Mouse (Mus musculus): ENCODE results near the gene Tmod1. TPM values are rescaled to one million over a fixed set of nuclear protein-coding genes. Genes with fewer than 3 reads are reported as not detected.

Gene Tmod1
- polyA plus RNA-seq (2012; rRNA removed): 7.0 and 7.9 TPM in 2 replicates

- peak; percentile 44 for DNase-seq (ENCODE audit: low spot score)
These were observed at the start of gene Tmod1 for GRCm38 (mm10) chr4:46038892-46039751. Gene Tmod1 (plus strand): TSS chr4:46038935.

- DNase-seq (ENCODE audit: low spot score): no peak
These were observed 48.2 kb upstream of the Tmod1 start for GRCm38 (mm10) chr4:45990427-45991135.

- DNase-seq (ENCODE audit: low spot score): no peak
These were observed 40.2 kb upstream of the Tmod1 start for GRCm38 (mm10) chr4:45998536-45998935.

GRCm38 (mm10) chr4:46008142-46008793 is 30.5 kb upstream of the Tmod1 start:
- no peak for DNase-seq (ENCODE audit: low spot score)

GRCm38 (mm10) chr4:46011698-46012097 is 27.0 kb upstream of the Tmod1 start:
- no peak for DNase-seq (ENCODE audit: low spot score)

- DNase-seq (ENCODE audit: low spot score): no peak
These were observed 23.1 kb upstream of the Tmod1 start for GRCm38 (mm10) chr4:46015605-46016004.

GRCm38 (mm10) chr4:46023021-46023481 is 15.7 kb upstream of the Tmod1 start:
- no peak for DNase-seq (ENCODE audit: low spot score)

- DNase-seq (ENCODE audit: low spot score): no peak
These were observed 12.8 kb upstream of the Tmod1 start for GRCm38 (mm10) chr4:46025893-46026292.

- no peak for DNase-seq (ENCODE audit: low spot score)
These were observed 10.5 kb upstream of the Tmod1 start for GRCm38 (mm10) chr4:46028224-46028623.

GRCm38 (mm10) chr4:46028781-46029180 is 10.0 kb upstream of the Tmod1 start:
- no peak for DNase-seq (ENCODE audit: low spot score)

GRCm38 (mm10) chr4:46029552-46029951 is 9.2 kb upstream of the Tmod1 start:
- DNase-seq (ENCODE audit: low spot score): no peak

- DNase-seq (ENCODE audit: low spot score): no peak
These were observed 6.3 kb upstream of the Tmod1 start for GRCm38 (mm10) chr4:46032448-46032847.

- no peak for DNase-seq (ENCODE audit: low spot score)
These were observed 5.5 kb upstream of the Tmod1 start for GRCm38 (mm10) chr4:46033197-46033596.

GRCm38 (mm10) chr4:46038591-46038891 is 194 bp upstream of the Tmod1 start:
- DNase-seq (ENCODE audit: low spot score): no peak

GRCm38 (mm10) chr4:46039899-46040298 is 1.2 kb downstream of the Tmod1 start:
- DNase-seq (ENCODE audit: low spot score): no peak

GRCm38 (mm10) chr4:46040594-46041192 is 2.0 kb downstream of the Tmod1 start:
- DNase-seq (ENCODE audit: low spot score): no peak

- no peak for DNase-seq (ENCODE audit: low spot score)
These were observed 3.2 kb downstream of the Tmod1 start for GRCm38 (mm10) chr4:46041761-46042504.

- no peak for DNase-seq (ENCODE audit: low spot score)
These were observed 3.7 kb downstream of the Tmod1 start for GRCm38 (mm10) chr4:46042505-46042850.

- DNase-seq (ENCODE audit: low spot score): no peak
These were observed 4.6 kb downstream of the Tmod1 start for GRCm38 (mm10) chr4:46043361-46043760.

GRCm38 (mm10) chr4:46047971-46048370 is 9.2 kb downstream of the Tmod1 start:
- DNase-seq (ENCODE audit: low spot score): no peak

- no peak for DNase-seq (ENCODE audit: low spot score)
These were observed 9.7 kb downstream of the Tmod1 start for GRCm38 (mm10) chr4:46048418-46048817.

All from urinary bladder, adult 2 months (tissue).